Mouse (Mus musculus) right cerebral cortex, postnatal 4 days (tissue): ENCODE measurements at regions not wholly inside any gene's neighbourhood (a gene's known extent, or its start where the extent isn't known, plus 50 kb on each side); places are given as distances from the start of the nearest gene placed in this dataset.
"Not testable (repeated sequence)": the region's sequence is repeated elsewhere in the genome, so short reads cannot be mapped to it uniquely, and the experiment has no call there.

ENCODE experiments used
- DNase-seq: peaks from one replicate; pipeline ENCODE4 v3.0.0-alpha.2; 2022

DNA sequence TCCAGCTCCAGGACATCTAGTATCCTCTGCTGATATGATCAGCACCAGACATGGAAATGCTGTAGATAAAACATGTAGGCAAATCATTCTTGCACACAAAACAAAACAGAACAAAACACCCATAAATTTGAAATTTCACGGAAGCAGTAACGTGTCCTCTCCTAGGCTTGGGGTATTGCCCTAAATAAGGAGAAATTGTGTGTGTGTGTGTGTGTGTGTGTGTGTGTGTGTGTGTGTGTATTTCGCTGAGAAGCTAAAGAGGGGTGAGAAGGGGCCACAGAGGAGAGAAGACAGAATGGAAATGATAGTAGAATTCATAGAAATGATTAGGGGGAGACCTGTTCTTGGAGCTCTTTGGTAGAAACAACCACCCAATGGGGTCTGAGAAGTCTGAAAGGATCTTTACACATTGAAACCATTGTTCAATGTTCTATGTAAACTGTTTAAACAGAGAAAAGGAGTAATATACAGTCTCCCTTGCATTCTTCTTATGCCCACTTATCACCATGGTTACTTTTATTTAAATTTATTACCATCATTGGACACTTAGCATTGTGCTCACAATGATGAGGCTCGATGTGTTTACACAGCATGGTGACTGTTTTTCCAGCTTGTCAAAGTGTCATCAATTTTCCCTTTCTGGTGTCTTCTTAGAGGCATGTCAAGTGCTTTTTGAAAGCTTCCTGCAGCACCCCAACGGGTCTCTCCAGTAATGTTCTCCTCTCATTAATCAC is 317.3 kb upstream of the 4933412E24Rik start:
- no peak for DNase-seq

DNA sequence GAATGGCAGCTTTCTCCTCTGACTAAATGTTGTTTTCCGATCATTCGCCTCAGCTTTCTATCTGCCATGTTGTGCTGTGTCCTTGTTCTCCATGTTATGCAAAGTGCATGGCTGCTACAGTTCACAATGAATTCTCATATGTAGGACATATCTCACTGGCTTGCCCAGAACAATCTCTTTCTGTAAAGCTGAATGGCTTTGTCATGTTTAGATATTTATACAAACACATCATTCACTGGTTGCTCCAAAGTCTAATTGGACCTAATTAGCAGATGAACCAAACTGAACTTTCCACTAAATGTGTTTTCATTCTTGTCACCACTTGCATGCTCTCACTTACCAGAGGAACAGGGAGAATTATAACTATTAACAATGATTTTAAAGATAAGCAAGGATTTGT is 301.2 kb upstream of the 4933412E24Rik start:
- no peak for DNase-seq

- DNase-seq: no peak
Measured at GRCm38 (mm10) chr15:60315210-60315609, 298.8 kb upstream of the 4933412E24Rik start.

DNA sequence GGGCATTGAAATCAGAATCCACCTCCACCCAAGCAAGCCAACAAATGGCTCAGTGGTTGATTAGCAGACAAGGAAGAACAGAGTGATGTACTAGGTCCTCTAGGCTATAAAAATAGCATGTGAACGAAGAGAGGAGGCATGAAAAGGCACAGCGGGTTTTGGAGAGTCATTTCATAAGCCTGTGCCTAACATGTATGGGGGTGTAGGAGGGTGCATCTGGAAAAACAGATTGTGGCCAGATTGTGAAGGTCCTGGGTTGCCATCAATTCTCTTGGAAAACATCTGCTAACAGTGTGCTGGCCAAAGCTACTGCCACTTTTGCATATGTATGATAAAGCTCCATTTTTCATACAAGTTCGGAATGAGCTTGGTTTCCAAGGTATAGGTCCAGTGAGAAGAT is 293.5 kb upstream of the 4933412E24Rik start:
- peak; percentile 15 for DNase-seq

DNA sequence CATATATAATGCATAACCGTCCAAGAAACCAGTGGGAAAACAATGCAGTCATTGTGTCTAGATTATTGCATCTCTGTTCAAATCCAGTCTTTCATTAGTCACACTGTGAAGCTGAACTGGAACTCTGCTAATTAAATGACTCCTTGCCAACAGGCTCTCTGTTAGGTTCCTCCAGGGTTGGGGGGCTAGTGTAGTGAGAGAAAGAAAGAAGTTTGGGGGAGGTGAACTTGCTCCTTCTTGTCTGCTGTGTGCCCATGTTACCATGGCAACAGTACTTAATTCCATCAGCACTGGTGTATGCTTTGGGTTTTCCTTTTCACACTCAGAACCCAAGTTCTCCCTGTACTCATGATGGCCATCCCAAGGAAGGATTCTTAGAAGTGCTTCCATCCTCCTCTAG is 292.6 kb upstream of the 4933412E24Rik start:
- DNase-seq: no peak

- DNase-seq: no peak
Measured at GRCm38 (mm10) chr15:60308126-60308525, 291.7 kb upstream of the 4933412E24Rik start.

GRCm38 (mm10) chr15:60303501-60303900 is 287.1 kb upstream of the 4933412E24Rik start:
- DNase-seq: no peak

DNA sequence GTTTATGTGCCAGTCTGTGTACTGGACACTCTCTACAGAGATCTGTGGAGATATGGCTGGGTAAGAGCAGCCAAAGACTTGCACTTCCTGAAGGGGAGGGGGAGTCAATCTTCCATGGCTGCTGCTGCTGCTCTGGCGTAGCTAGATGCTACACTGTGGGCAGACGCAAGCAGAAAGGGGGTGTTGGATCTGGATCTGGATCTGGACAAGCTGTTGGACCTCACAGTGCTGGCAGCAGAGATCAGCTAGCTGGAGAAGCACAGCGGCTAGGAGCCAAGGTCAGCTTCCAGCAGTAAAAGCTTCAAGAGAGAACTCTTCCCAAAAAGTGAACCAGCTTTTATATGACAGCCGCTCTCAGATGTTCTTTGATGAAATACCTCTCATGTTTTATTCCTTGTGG is 285.5 kb upstream of the 4933412E24Rik start:
- no peak for DNase-seq

DNA sequence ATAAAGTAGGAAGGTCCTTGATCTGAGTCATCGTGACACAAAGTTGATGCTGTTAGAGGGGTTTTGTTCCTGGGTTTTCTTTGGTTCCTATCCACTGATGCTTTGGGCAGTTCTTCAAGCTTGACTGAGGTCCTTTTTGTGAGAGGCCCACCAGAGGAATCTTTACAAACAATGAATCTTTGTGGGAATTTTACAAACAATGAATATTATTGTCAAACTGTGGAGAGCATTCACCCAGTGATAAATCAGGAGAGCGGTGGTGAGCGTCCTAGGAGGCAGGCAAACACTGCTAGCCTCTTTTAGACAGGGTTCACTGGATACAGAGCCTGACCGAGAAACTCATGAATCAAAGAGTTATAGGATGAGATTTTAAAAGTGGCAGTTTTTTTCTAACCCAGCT is 268.9 kb upstream of the 4933412E24Rik start:
- no peak for DNase-seq

GRCm38 (mm10) chr15:60280378-60280777 is 264.0 kb upstream of the 4933412E24Rik start:
- DNase-seq: no peak

GRCm38 (mm10) chr15:60253661-60254060 is 237.2 kb upstream of the 4933412E24Rik start:
- not testable (repeated sequence) for DNase-seq

GRCm38 (mm10) chr15:60226335-60226938 is 210.0 kb upstream of the 4933412E24Rik start:
- DNase-seq: no peak

- DNase-seq: no peak
Measured at GRCm38 (mm10) chr15:60195070-60195469, 178.7 kb upstream of the 4933412E24Rik start.

- DNase-seq: no peak
Measured at GRCm38 (mm10) chr15:60193157-60193556, 176.7 kb upstream of the 4933412E24Rik start.

DNA sequence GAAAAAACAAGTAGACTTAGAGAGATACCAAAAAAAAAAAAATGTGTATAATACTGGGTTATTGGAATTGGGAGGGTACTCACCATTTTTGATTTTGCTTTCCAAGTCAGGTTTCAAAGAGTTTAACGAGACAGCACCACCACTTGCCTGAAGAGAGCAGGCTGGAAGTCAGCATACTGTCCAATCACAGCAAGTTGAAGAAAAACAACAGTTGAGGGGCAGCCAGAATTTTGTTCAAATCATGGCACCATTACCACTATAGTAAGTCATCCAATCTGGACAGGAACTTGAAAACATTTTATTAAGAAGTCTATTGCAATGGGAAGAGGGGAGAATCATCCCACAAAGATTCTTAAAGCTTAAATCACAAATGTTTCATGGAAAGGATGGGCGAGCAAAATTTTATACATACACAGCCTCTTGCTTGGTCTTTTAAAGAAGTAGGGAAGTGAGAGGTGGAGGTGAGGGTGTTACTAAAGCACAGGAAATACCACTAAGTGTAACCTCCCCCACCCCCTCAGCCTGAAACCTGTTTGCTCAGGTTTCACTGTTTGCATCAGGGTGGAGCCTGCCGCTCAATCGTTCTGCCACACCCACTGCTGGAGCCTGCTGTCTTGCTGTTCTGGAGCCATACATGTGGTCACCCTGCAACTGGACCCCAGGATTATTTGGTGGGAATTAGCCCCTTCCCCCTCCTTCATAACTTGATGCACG is 170.7 kb upstream of the 4933412E24Rik start:
- no peak for DNase-seq

DNA sequence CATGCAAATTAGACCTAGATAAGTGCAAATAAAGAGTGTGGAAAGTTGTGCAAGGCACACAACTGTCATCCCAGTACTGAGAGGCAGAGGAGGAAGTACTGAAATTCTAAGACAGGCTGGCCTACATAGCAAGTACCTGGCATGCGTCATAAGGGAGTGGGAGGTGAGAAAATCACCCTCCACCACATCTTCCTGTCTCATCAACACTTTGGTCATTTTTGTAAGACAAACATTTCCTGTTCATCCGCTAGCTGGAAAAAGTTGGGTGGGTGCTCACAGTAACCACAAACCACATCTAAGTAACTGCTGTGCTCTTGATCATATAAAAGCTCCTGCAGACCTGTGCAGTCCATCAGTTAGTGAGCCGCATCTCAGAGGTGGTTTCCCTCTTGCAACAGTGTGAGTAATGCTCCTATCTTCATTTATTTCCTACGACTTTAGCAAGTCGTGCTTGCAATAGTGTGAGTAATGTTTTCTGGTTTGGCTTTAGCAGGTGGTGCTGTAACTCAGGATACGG is 125.2 kb upstream of the 4933412E24Rik start:
- no peak for DNase-seq

DNA sequence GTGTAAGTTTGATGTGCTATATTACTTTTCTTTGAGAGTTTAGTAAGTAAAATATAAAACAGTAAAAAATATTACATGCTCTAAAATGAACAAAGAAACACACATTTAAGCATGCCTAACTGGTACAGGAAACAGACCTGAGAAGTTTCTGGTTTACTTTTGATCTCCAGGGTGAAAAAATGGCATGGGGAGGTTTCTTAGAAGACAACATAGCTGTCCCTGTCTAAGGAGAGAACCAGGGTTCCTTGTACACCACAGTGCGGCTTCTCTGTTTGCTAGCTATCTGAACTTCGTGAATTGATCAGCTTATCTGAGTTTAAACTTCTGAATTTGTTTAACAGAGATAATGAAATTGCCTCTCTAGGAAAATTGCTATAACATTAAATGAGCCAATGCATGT is 120.3 kb upstream of the 4933412E24Rik start:
- DNase-seq: no peak

DNA sequence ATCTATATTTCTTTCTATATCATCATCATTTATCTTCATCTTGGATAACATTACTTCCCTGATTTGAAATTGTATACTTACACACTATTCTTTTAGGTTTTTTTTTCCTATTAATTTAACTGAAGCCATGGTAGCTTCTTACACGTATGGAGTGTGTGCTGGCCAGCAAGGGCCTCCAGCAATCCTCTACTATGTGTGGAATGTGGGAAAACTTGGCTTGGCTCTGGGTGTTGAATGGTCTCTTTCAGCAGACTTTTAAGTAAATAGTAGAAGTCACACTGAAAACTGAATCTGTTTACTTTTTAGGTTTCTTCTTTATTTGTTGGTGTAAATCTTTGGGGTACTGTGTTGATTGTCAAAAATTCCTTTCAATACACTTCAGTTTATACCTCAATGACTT is 118.1 kb upstream of the 4933412E24Rik start:
- DNase-seq: no peak

GRCm38 (mm10) chr15:60132701-60133100 is 116.3 kb upstream of the 4933412E24Rik start:
- no peak for DNase-seq

- no peak for DNase-seq
Measured at GRCm38 (mm10) chr15:60124461-60124860, 108.0 kb upstream of the 4933412E24Rik start.

DNA sequence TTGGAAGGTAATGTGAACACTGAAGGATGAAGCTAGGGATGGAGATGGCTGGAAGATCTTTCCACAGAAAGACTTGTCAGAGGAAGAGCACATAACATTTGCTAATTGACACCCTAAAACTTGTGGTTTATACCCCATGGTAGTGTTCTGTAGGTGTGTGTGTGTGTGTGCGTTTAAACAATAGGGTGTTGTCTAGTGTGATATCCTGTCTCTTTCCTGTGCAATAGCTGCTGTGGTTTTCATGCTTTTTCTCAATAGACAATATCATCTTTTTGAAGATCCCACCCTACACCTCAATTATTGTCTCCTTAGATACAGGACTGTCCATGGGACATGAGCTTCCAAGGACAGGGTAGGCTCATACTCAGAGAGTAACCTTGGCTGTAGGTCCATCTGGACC is 103.5 kb upstream of the 4933412E24Rik start:
- DNase-seq: no peak

DNA sequence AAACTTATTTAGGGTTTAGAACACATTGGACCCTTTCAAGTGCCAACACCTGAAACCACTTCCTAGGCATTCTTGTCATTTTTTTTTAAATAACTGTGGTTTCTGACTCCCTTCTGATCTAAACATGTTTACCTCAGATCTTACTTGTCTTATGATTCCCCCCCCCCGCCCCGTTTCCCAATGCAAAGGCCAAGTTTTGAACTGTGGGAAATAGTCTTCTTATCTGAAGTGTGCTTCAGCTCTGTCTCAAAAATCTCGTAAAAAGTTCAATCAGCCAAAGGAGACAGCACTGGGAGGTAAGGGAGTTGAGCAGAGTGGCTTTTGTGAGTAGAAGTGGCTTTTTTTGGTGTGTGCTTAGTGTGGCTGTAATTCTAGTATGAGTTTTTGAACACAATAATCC is 95.5 kb upstream of the 4933412E24Rik start:
- DNase-seq: no peak

GRCm38 (mm10) chr15:60111046-60111445 is 94.6 kb upstream of the 4933412E24Rik start:
- DNase-seq: no peak

DNA sequence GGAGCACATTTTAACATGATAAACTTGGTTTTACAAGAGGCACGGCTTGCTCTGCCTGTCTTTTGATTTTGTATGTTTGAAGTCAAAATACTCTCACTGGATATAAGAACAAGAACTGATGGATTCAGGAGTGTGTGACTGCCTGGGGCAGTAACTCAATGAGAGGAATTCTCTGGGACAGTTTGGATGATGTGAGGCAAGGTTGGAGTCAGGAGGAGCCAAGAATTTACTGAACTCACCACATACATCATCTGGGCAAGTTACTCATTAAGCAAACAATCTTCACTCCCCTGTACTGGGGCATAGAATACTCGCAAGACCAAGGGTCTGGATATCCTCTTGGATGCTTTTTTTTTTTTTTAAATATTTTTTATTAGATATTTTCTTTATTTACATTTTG is 87.7 kb upstream of the 4933412E24Rik start:
- DNase-seq: no peak
